In the genomic region with DNA sequence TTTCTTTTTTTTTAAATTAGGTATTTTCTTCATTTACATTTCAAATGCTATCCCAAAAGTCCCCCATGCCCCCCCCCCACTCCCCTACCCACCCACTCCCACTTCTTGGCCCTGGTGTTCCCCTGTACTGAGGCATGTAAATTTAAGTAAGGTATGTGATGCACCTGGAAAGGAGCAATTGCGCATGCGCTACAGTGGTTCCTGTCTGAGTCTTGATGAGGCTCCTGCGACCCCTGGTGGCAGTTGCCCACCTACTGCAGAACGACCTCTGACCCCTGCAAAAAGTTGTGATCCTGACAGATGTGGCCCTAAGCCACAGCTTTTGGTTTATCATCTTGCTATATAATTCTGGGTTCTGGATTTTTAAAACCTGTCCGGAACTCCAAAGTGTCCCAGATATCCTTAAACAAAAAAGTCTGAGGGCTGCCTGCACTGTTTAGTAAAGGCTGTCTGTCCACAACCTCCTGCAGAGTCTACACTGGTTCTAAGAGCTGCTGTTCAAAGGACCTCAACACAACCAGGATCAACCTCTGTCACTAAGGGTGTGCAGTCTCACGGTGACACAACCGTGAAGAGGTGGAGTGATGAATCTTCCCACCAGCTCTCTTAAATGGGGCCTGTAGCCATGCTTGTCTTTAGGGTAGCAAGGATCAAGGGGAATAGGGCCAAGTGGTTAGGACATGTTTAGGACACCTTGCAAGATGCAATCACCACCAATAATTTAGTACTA, we compare ENCODE assay signal across 8 mouse cellular contexts. TPM values are rescaled to one million over a fixed set of nuclear protein-coding genes. Genes with fewer than 3 reads are reported as not detected.
A peak's percentile ranks its signal among the peaks of the same experiment; 100 is the strongest.
DNase-seq lines count a peak whose midpoint lies in the region; ATAC-seq and TF ChIP-seq lines count a peak whose summit lies in the region.

No protein-coding gene starts in this region.

- TF ChIP-seq EP300 in liver, postnatal 0 days (IDR thresholded peaks at IDR 0.05; ENCODE audit: low read depth) = no peak

- no peaks in the 10 kb centered on the region for H3K27me3 ChIP-seq in forebrain, embryonic 16.5 days (replicated peaks; ENCODE audit: control insufficient read depth, insufficient read depth, low read length)
- H3K27me3 ChIP-seq in liver, postnatal 0 days (ENCODE audit: insufficient read depth, low read length) = no peaks in the 10 kb centered on the region
- no peaks in the 10 kb centered on the region for H3K27me3 ChIP-seq in neural tube, embryonic 14.5 days (ENCODE audit: control insufficient read depth, insufficient read depth, low read length)

- 30% methylated on average over 7 of the region's 7 CpGs for WGBS in forebrain, embryonic 16.5 days
- 40% methylated on average over 7 of the region's 7 CpGs for WGBS in liver, postnatal 0 days (ENCODE audit: insufficient replicate concordance)
- WGBS in neural tube, embryonic 14.5 days = 32% methylated on average over 7 of the region's 7 CpGs

- no peaks in the 10 kb centered on the region for H3K36me3 ChIP-seq in forebrain, embryonic 16.5 days (ENCODE audit: control insufficient read depth, insufficient read depth)
- H3K36me3 ChIP-seq in liver, postnatal 0 days (replicated peaks; ENCODE audit: insufficient read depth, low read length) = 0 out of 2 replicates have a peak, but pooled peaks cover 2% of the 10 kb centered on the region
- H3K36me3 ChIP-seq in neural tube, embryonic 14.5 days (ENCODE audit: control insufficient read depth, insufficient read depth, low read length) = peaks cover 4% of the 10 kb centered on the region; the same call in 1 of the 2 replicates

- no peaks in the 10 kb centered on the region for H3K9me3 ChIP-seq in forebrain, embryonic 16.5 days (ENCODE audit: control insufficient read depth, low read length)
- no peaks in the 10 kb centered on the region for H3K9me3 ChIP-seq in liver, postnatal 0 days (ENCODE audit: low read length)
- H3K9me3 ChIP-seq in neural tube, embryonic 14.5 days (ENCODE audit: control insufficient read depth, low read length) = no peaks in the 10 kb centered on the region

- no peak overlapping the region for H3K4me2 ChIP-seq in forebrain, embryonic 16.5 days (ENCODE audit: low read length)
- no peak overlapping the region for H3K4me2 ChIP-seq in liver, postnatal 0 days (ENCODE audit: low read depth, low read length)
- no peak overlapping the region for H3K4me2 ChIP-seq in neural tube, embryonic 14.5 days (ENCODE audit: low read depth, low read length)

- H3K4me1 ChIP-seq in forebrain, embryonic 16.5 days (replicated peaks; ENCODE audit: control insufficient read depth, insufficient read depth, low read length) = no peaks in the 10 kb centered on the region
- H3K4me1 ChIP-seq in liver, postnatal 0 days (ENCODE audit: insufficient read depth) = peaks cover 15% of the 10 kb centered on the region
- H3K4me1 ChIP-seq in neural tube, embryonic 14.5 days (ENCODE audit: control insufficient read depth, insufficient read depth, low read length) = no peaks in the 10 kb centered on the region

- no peak for TF ChIP-seq POLR2A in brain, embryonic 14.5 days (IDR thresholded peaks at IDR 0.05; ENCODE audit: borderline replicate concordance, extremely low read depth, insufficient read depth, insufficient read length, poor library complexity, severe bottlenecking)

- H3K27ac ChIP-seq in forebrain, embryonic 16.5 days (ENCODE audit: low read length) = no peak overlapping the region
- H3K27ac ChIP-seq in liver, postnatal 0 days (ENCODE audit: low read depth) = no peak overlapping the region
- no peak overlapping the region for H3K27ac ChIP-seq in neural tube, embryonic 14.5 days (ENCODE audit: low read depth, low read length)

- peak; percentile 95 for TF ChIP-seq CTCF in brain, embryonic 14.5 days (IDR thresholded peaks at IDR 0.05; ENCODE audit: borderline replicate concordance, extremely low read depth, insufficient read depth, insufficient read length)
- peak; percentile 86 for TF ChIP-seq CTCF in liver, postnatal 0 days (IDR thresholded peaks at IDR 0.05; ENCODE audit: low read depth)

- no peak overlapping the region for H3K4me3 ChIP-seq in forebrain, embryonic 16.5 days (replicated peaks; ENCODE audit: low read length)
- no peak overlapping the region for H3K4me3 ChIP-seq in liver, postnatal 0 days (ENCODE audit: low read depth, low read length)
- H3K4me3 ChIP-seq in neural tube, embryonic 14.5 days (ENCODE audit: low read depth, low read length) = no peak overlapping the region

- DNase-seq in right cerebral cortex, postnatal 14 days = peak; percentile 70
- no peak for DNase-seq in right cerebral cortex, adult 18-20 months
- peak; percentile 92 for DNase-seq in brain, embryonic 14.5 days (ENCODE audit: low read depth)
- DNase-seq in induced T-regulatory cell, adult 2 months (ENCODE audit: low read depth) = peak; percentile 95
- DNase-seq in liver, postnatal 0 days = peak; percentile 87
- DNase-seq in urinary bladder, postnatal 4 days (ENCODE audit: low spot score in 2 of 2) = peak; percentile 29 to 70

- ATAC-seq in forebrain, embryonic 16.5 days = peak; percentile 58
- peak; percentile 74 for ATAC-seq in liver, postnatal 0 days
- ATAC-seq in neural tube, embryonic 14.5 days (ENCODE audit: low read depth) = peak; percentile 69

- H3K9ac ChIP-seq in forebrain, embryonic 16.5 days (replicated peaks; ENCODE audit: low read depth, low read length) = no peak overlapping the region
- H3K9ac ChIP-seq in liver, postnatal 0 days (replicated peaks) = no peak overlapping the region
- no peak overlapping the region for H3K9ac ChIP-seq in neural tube, embryonic 14.5 days (replicated peaks; ENCODE audit: low read depth, low read length)

RNA-seq across cellular contexts. Expression of gene Ttc7b, which starts 40.6 kb away (rescaled TPM):
- polyA plus RNA-seq in brain, embryonic 14.5 days (2012; rRNA removed) = 41.6 and 44.5 TPM in 2 replicates
- 5.4 and 7.4 TPM in 2 replicates for polyA plus RNA-seq in forebrain, embryonic 16.5 days (2015; fragmentation: Nextera tagmentation; extraction: Ambion mirVana)
- 2.2 and 3.3 TPM in 2 replicates for polyA plus RNA-seq in liver, postnatal 0 days (2015; fragmentation: Nextera tagmentation; extraction: Ambion mirVana)
- polyA plus RNA-seq in neural tube, embryonic 14.5 days (2014; fragmentation: Nextera tagmentation; extraction: Ambion mirVana) = 12.5 and 14.0 TPM in 2 replicates
